Mouse (Mus musculus) limb, embryonic 10.5 days (tissue): ENCODE measurements around the gene Cdkn1c. TPM values are rescaled to one million over a fixed set of nuclear protein-coding genes. Genes with fewer than 3 reads are reported as not detected.

Experiments
- DNase-seq: peaks from one replicate; pipeline ENCODE4 v3.0.0-alpha.2; 2017; ENCODE audit warnings: low spot score
- H3K27ac ChIP-seq: fragments of 300-500 bp; sonication (generic); 2 replicates; pipeline ENCODE4 v1.5.1; 2016; ENCODE audit warnings: mild to moderate bottlenecking
- H3K27me3 ChIP-seq: fragments of 300-500 bp; sonication (generic); 2 replicates; pipeline ENCODE4 v1.6.1; 2016; ENCODE audit warnings: low read depth, mild to moderate bottlenecking; ENCODE audit not compliant: poor library complexity, severe bottlenecking
- H3K36me3 ChIP-seq: fragments of 300-500 bp; sonication (generic); 2 replicates; pipeline ENCODE4 v1.6.1; 2016; ENCODE audit warnings: mild to moderate bottlenecking, moderate library complexity
- H3K4me1 ChIP-seq: fragments of 300-500 bp; sonication (generic); 2 replicates; pipeline ENCODE4 v1.6.1; 2016
- H3K4me3 ChIP-seq: fragments of 300-500 bp; sonication (generic); 2 replicates; pipeline ENCODE4 v1.5.1; 2016; ENCODE audit warnings: mild to moderate bottlenecking, moderate library complexity
- H3K9me3 ChIP-seq: fragments of 300-500 bp; sonication (generic); replicated peaks from 2 replicates; pipeline ENCODE4 v1.6.1; 2016; ENCODE audit warnings: mild to moderate bottlenecking
- WGBS: fragments of 180-500 bp; shearing (Covaris S2); methylation state at CpG from one replicate; pipeline ENCODE4 v1.1.7; 2016; 5-methylcytosine and 5-hydroxymethylcytosine counted together
- polyA plus RNA-seq: library from polyadenylated mRNA; unstranded; fragments of >200 nt; fragmentation: Nextera tagmentation; extraction: Ambion mirVana; gene quantifications from 2 replicates; pipeline ENCODE4 v1.2.1, GENCODE M21; 2016

Cdkn1c gene
- 317 and 593 TPM in 2 replicates for polyA plus RNA-seq

- H3K36me3 ChIP-seq = peaks cover 25% of the 10 kb centered on the region
- peaks cover 22% of the 10 kb centered on the region for H3K9me3 ChIP-seq
- DNase-seq = peak; percentile 92
- H3K27ac ChIP-seq = peak within 1 kb of the TSS; percentile 91
- H3K4me1 ChIP-seq = peaks cover 65% of the 10 kb centered on the region
- peaks cover 63% of the 10 kb centered on the region for H3K27me3 ChIP-seq
- 30% methylated on average over 48 of the region's 48 CpGs for WGBS
- H3K4me3 ChIP-seq = peak within 1 kb of the TSS; percentile 65
Measured at GRCm38 (mm10) chr7:143460874-143461273, at the start of gene Cdkn1c. TSS of gene Cdkn1c (minus strand) at chr7:143461050.

- Histone ChIP-seq H3K36me3 (peaks cover 27% of the 10 kb centered on the region), H3K27ac (no peak overlapping the region), H3K4me3 (no peak overlapping the region), H3K4me1 (no peaks in the 10 kb centered on the region), H3K9me3 (no peaks in the 10 kb centered on the region), H3K27me3 (peaks cover 8% of the 10 kb centered on the region)
- 85% methylated on average over 1 of the region's 1 CpGs for WGBS
- DNase-seq = no peak
Measured at GRCm38 (mm10) chr7:143509566-143509965, 48.7 kb upstream of the Cdkn1c start.

GRCm38 (mm10) chr7:143506675-143507074, 45.8 kb upstream of the Cdkn1c start:
- Histone ChIP-seq H3K4me3 (no peak overlapping the region), H3K27ac (no peak overlapping the region), H3K9me3 (no peaks in the 10 kb centered on the region), H3K27me3 (peaks cover 37% of the 10 kb centered on the region), H3K4me1 (peaks cover 12% of the 10 kb centered on the region), H3K36me3 (no peaks in the 10 kb centered on the region)
- DNase-seq = peak; percentile 58
- 30% methylated on average over 7 of the region's 7 CpGs for WGBS

- H3K27ac ChIP-seq = no peak overlapping the region
- no peaks in the 10 kb centered on the region for H3K9me3 ChIP-seq
- no peak overlapping the region for H3K4me3 ChIP-seq
- WGBS = 66% methylated on average over 7 of the region's 7 CpGs
- DNase-seq = no peak
- peaks cover 41% of the 10 kb centered on the region for H3K27me3 ChIP-seq
- H3K36me3 ChIP-seq = no peaks in the 10 kb centered on the region
- H3K4me1 ChIP-seq = peaks cover 16% of the 10 kb centered on the region
Measured at GRCm38 (mm10) chr7:143506271-143506670, 45.4 kb upstream of the Cdkn1c start.

GRCm38 (mm10) chr7:143505823-143506222, 45.0 kb upstream of the Cdkn1c start:
- DNase-seq = peak; percentile 81
- WGBS = 28% methylated on average over 11 of the region's 11 CpGs
- Histone ChIP-seq H3K9me3 (no peaks in the 10 kb centered on the region), H3K27me3 (peaks cover 46% of the 10 kb centered on the region), H3K36me3 (no peaks in the 10 kb centered on the region), H3K4me1 (peaks cover 17% of the 10 kb centered on the region), H3K4me3 (no peak overlapping the region), H3K27ac (no peak overlapping the region)

- Histone ChIP-seq H3K4me1 (peaks cover 17% of the 10 kb centered on the region), H3K27me3 (peaks cover 50% of the 10 kb centered on the region), H3K9me3 (no peaks in the 10 kb centered on the region), H3K36me3 (no peaks in the 10 kb centered on the region), H3K27ac (no peak overlapping the region), H3K4me3 (no peak overlapping the region)
- no peak for DNase-seq
- 90% methylated on average over 2 of the region's 2 CpGs for WGBS
Measured at GRCm38 (mm10) chr7:143505411-143505810, 44.6 kb upstream of the Cdkn1c start.

- Histone ChIP-seq H3K9me3 (no peaks in the 10 kb centered on the region), H3K4me1 (peaks cover 17% of the 10 kb centered on the region), H3K36me3 (no peaks in the 10 kb centered on the region), H3K27me3 (peaks cover 65% of the 10 kb centered on the region), H3K27ac (no peak overlapping the region), H3K4me3 (no peak overlapping the region)
- 87% methylated on average over 6 of the region's 6 CpGs for WGBS
- no peak for DNase-seq
Measured at GRCm38 (mm10) chr7:143503926-143504325, 43.1 kb upstream of the Cdkn1c start.

- Histone ChIP-seq H3K4me1 (peaks cover 17% of the 10 kb centered on the region), H3K27me3 (peaks cover 67% of the 10 kb centered on the region), H3K36me3 (no peaks in the 10 kb centered on the region), H3K9me3 (no peaks in the 10 kb centered on the region), H3K4me3 (peak within 1 kb of the TSS; percentile 55), H3K27ac (peak within 1 kb of the TSS; percentile 67)
- WGBS = 3% methylated on average over 51 of the region's 51 CpGs
- DNase-seq = no peak
Measured at GRCm38 (mm10) chr7:143502418-143503200, 41.8 kb upstream of the Cdkn1c start, which contains the start of gene Phlda2. TSS of gene Phlda2 (minus strand) at chr7:143503150.

GRCm38 (mm10) chr7:143501643-143502417, 41.0 kb upstream of the Cdkn1c start:
- Histone ChIP-seq H3K27me3 (peaks cover 67% of the 10 kb centered on the region), H3K9me3 (no peaks in the 10 kb centered on the region), H3K4me3 (peak overlapping the region; percentile 55), H3K4me1 (peaks cover 17% of the 10 kb centered on the region), H3K27ac (peak overlapping the region; percentile 4; the same call in 1 of the 2 replicates), H3K36me3 (no peaks in the 10 kb centered on the region)
- DNase-seq = peak; percentile 70
- 5% methylated on average over 55 of the region's 55 CpGs for WGBS

- WGBS = 22% methylated on average over 2 of the region's 2 CpGs
- Histone ChIP-seq H3K36me3 (no peaks in the 10 kb centered on the region), H3K27ac (no peak overlapping the region), H3K4me3 (no peak overlapping the region), H3K9me3 (no peaks in the 10 kb centered on the region), H3K27me3 (peaks cover 67% of the 10 kb centered on the region), H3K4me1 (peaks cover 17% of the 10 kb centered on the region)
- no peak for DNase-seq
Measured at GRCm38 (mm10) chr7:143500912-143501311, 40.1 kb upstream of the Cdkn1c start.

GRCm38 (mm10) chr7:143498584-143498983, 37.7 kb upstream of the Cdkn1c start:
- peaks cover 48% of the 10 kb centered on the region for H3K27me3 ChIP-seq
- 90% methylated on average over 4 of the region's 4 CpGs for WGBS

GRCm38 (mm10) chr7:143495104-143495961, 34.5 kb upstream of the Cdkn1c start:
- 80% methylated on average over 8 of the region's 8 CpGs for WGBS
- no peaks in the 10 kb centered on the region for H3K36me3 ChIP-seq
- no peak overlapping the region for H3K4me3 ChIP-seq
- no peak overlapping the region for H3K27ac ChIP-seq
- peaks cover 30% of the 10 kb centered on the region for H3K27me3 ChIP-seq
- no peak for DNase-seq
- no peaks in the 10 kb centered on the region for H3K9me3 ChIP-seq
- H3K4me1 ChIP-seq = peaks cover 5% of the 10 kb centered on the region

More at GRCm38 (mm10) chr7:143498584-143498983, 37.7 kb upstream of the Cdkn1c start:
- H3K9me3 ChIP-seq = no peaks in the 10 kb centered on the region
- no peak overlapping the region for H3K27ac ChIP-seq
- peaks cover 17% of the 10 kb centered on the region for H3K4me1 ChIP-seq
- no peaks in the 10 kb centered on the region for H3K36me3 ChIP-seq
- no peak overlapping the region for H3K4me3 ChIP-seq
- no peak for DNase-seq
